Mouse (Mus musculus): Measurements from ENCODE around the gene Dtx3. TPM values are rescaled to one million over a fixed set of nuclear protein-coding genes. Genes with fewer than 3 reads are reported as not detected.
A peak's percentile ranks its signal among the peaks of the same experiment; 100 is the strongest.

Dtx3 gene
- polyA plus RNA-seq, 1 experiment from 2014 or later, result 63.5 TPM

DNA sequence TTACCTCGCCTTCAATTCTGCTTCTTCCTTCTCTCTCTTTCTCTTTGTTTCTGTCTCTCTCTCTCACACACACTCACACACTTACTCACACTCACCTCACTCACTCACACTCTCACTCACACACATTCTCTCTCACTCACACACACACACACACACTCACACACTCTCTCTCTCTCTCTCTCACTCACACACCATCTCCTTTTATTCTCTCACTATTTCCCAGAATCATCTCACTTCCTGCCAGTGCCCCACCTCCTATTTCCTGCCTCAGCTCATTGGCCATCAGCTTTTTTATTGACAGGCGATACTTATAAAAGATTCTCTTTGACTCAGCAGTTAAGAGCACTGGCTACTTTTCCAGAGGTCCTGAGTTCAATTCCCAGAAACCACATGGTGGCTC is 22.8 kb upstream of the Dtx3 start:
- Histone ChIP-seq H3K27me3 (0 out of 2 replicates have a peak, but pooled peaks cover 8% of the 10 kb centered on the region), H3K4me2 (no peak overlapping the region), H3K4me1 (replicated peaks) (no peaks in the 10 kb centered on the region), H3K36me3 (no peaks in the 10 kb centered on the region), H3K27ac (no peak overlapping the region), H3K9ac (no peak overlapping the region), H3K4me3 (no peak overlapping the region), H3K9me3 (replicated peaks) (no peaks in the 10 kb centered on the region; the same call in 1 of the 2 replicates)
- WGBS, result 93% methylated on average over 2 of the region's 2 CpGs
- no peak for ATAC-seq (replicated peaks; ENCODE audit: insufficient number of reproducible peaks, insufficient read depth, low FRiP score, low read depth)

DNA sequence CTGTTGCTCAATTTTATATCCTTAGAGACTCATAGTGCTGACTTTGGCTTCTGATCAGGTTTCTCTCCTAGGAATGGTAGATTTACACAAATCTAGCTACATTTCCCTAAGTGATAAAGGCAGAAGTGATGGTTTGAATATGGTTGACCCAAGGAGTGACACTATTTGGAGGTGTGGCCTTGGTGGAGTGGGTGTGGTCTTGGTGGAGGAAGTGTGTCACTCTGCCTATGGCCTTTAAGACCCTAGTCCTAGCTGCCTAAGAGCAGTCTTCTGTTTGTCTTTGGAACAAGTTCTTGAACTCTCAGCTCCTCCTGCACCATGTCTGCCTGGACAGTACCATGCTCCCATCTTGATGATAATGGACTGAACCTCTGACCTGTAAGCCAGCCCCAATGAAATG is 21.6 kb upstream of the Dtx3 start:
- no peaks in the 10 kb centered on the region for H3K4me1 ChIP-seq (replicated peaks)
- ATAC-seq (replicated peaks; ENCODE audit: insufficient number of reproducible peaks, insufficient read depth, low FRiP score, low read depth), result no peak
- 0 out of 2 replicates have a peak, but pooled peaks cover 2% of the 10 kb centered on the region for H3K27me3 ChIP-seq
- no peaks in the 10 kb centered on the region for H3K36me3 ChIP-seq
- H3K4me2 ChIP-seq, result no peak overlapping the region
- no peak overlapping the region for H3K4me3 ChIP-seq
- H3K27ac ChIP-seq, result no peak overlapping the region
- H3K9me3 ChIP-seq (replicated peaks), result no peaks in the 10 kb centered on the region; the same call in 1 of the 2 replicates
- H3K9ac ChIP-seq, result no peak overlapping the region

DNA sequence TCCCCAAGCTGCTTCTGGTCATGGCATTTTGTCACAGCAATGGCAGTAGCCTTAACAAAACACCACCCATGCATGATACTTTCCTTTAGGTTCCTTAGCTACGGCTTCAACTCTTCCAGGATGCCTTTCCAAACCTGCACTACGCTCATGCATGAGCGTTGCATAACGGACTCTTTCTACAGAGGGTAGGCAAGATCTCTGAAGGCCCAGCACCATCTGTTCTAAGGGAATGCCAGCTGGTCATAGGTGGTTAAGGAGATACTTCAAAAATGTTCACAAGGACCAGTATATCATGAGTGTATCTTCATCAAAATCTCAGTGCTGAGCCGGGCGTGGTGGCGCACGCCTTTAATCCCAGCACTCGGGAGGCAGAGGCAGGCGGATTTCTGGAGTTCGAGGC is 20.9 kb upstream of the Dtx3 start:
- Histone ChIP-seq H3K4me1 (replicated peaks) (no peaks in the 10 kb centered on the region), H3K9ac (no peak overlapping the region), H3K36me3 (no peaks in the 10 kb centered on the region), H3K4me3 (no peak overlapping the region), H3K27ac (no peak overlapping the region), H3K4me2 (no peak overlapping the region), H3K27me3 (0 out of 2 replicates have a peak, but pooled peaks cover 2% of the 10 kb centered on the region), H3K9me3 (replicated peaks) (no peaks in the 10 kb centered on the region; the same call in 1 of the 2 replicates)
- no peak for ATAC-seq (replicated peaks; ENCODE audit: insufficient number of reproducible peaks, insufficient read depth, low FRiP score, low read depth)
- 87% methylated on average over 11 of the region's 11 CpGs for WGBS

DNA sequence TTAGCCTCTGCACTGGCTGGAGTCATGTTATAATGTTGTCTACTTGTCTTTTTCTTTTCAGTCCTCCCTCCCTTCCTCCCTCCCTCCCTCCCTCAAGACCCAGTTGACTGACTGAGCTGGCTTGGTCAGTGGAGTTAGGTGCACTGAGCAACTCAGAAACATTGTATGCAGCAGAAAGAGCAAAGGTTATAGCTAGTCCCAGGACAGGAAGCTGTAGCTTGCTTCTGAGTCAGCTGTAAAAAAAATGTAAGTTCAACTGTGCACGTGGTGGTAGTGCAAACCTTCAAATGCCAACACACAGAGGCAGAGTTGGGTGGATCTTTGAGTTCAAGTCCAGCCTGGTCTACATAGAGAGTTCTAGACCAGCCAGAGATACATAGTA is 18.9 kb upstream of the Dtx3 start:
- no peak for ATAC-seq (replicated peaks; ENCODE audit: insufficient number of reproducible peaks, insufficient read depth, low FRiP score, low read depth)
- 52% methylated on average over 1 of the region's 1 CpGs for WGBS
- H3K4me1 ChIP-seq (replicated peaks), result peaks cover 15% of the 10 kb centered on the region
- 0 out of 2 replicates have a peak, but pooled peaks cover 2% of the 10 kb centered on the region for H3K27me3 ChIP-seq
- no peaks in the 10 kb centered on the region for H3K36me3 ChIP-seq
- H3K9me3 ChIP-seq (replicated peaks), result no peaks in the 10 kb centered on the region
- no peak overlapping the region for H3K9ac ChIP-seq
- no peak overlapping the region for H3K27ac ChIP-seq
- no peak overlapping the region for H3K4me2 ChIP-seq
- H3K4me3 ChIP-seq, result no peak overlapping the region

DNA sequence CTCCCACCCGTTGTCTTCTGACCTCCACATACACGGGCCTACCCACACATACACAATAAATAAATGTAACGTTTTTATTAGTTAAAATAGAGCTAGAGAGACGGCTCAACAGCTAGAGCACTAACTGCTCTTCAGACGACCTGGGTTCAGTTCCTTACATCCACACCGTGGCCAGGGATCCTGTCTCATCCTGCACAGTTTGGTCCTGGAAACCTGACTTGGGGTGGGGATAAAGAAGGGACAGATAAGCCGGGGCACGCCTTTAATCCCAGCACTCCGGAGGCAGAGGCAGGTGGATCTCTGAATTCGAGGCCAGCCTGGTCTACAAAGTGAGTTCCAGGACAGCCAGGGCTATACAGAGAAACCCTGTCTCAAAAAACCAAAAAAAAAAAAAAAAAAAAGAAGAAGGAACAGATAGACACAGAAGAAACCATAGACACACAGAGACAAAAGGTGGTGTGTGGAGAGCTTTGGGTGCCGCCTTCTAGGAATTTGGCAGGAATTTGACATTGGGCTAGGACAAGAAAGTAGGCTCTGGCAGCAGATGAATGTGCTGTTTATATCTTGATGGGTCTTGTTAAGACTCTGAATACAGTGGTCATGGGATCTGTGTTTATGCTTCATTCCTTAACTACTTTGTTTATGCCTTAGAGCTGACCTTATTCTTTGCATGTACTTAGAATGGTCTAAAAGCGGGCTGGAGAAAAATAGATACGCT is 18.3 kb upstream of the Dtx3 start:
- peaks cover 18% of the 10 kb centered on the region for H3K4me1 ChIP-seq (replicated peaks)
- H3K27me3 ChIP-seq, result 0 out of 2 replicates have a peak, but pooled peaks cover 2% of the 10 kb centered on the region
- H3K4me3 ChIP-seq, result no peak overlapping the region
- H3K27ac ChIP-seq, result no peak overlapping the region
- no peaks in the 10 kb centered on the region for H3K9me3 ChIP-seq (replicated peaks)
- no peaks in the 10 kb centered on the region for H3K36me3 ChIP-seq
- H3K4me2 ChIP-seq, result no peak overlapping the region
- H3K9ac ChIP-seq, result no peak overlapping the region
- 82% methylated on average over 13 of the region's 13 CpGs for WGBS
- ATAC-seq (replicated peaks; ENCODE audit: insufficient number of reproducible peaks, insufficient read depth, low FRiP score, low read depth), result no peak

DNA sequence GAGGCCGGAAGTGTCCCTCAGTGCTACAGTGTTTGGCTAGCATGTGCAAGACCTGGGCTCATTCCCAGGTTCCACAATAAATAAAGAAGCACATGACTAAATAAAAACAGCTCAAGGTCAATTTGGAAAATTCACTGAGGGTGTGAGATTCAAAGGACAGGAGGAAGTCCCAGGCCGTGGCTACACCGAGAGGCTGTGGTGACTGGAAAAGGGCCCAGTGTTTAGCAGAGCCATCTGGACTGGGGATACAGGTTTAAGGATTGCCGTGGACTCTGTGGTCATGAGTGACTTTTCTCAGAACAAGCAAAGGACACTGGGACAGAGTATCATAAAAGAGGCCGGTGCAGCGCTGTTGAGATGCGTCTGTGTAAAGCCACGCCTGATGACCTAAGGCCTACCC is 17.7 kb upstream of the Dtx3 start:
- no peaks in the 10 kb centered on the region for H3K36me3 ChIP-seq
- no peak overlapping the region for H3K4me3 ChIP-seq
- no peak overlapping the region for H3K27ac ChIP-seq
- 0 out of 2 replicates have a peak, but pooled peaks cover 2% of the 10 kb centered on the region for H3K27me3 ChIP-seq
- ATAC-seq (replicated peaks; ENCODE audit: insufficient number of reproducible peaks, insufficient read depth, low FRiP score, low read depth), result no peak
- no peak overlapping the region for H3K9ac ChIP-seq
- no peak overlapping the region for H3K4me2 ChIP-seq
- WGBS, result 92% methylated on average over 8 of the region's 8 CpGs
- no peaks in the 10 kb centered on the region for H3K9me3 ChIP-seq (replicated peaks)
- H3K4me1 ChIP-seq (replicated peaks), result peaks cover 18% of the 10 kb centered on the region

DNA sequence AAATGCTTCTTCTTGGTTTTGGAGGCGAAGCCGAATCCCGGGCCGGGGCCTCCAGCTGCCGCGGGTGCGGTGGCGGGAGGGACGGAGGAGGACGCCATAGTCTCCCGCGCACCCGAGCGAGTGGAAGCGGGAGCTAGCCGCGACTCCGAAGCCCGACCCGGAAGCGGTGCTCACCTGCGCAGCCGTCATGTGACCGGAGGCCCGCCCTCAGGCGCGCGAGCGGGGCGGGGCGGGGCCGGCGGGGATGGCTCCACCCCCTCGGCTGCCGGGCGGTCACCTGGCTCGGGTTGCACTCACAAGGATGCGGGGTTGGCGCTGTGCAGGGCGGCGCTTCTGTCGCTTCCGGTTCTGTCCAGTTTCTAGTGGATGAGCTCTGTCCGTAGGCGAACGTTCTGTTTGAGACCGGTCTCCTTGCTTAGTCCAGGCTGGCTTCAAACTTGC is 15.9 kb upstream of the Dtx3 start, which contains the start of gene Pip4k2c:
TSS of gene Pip4k2c (minus strand) at position 172 of the 441 bp plus-strand sequence.
- 1% methylated on average over 47 of the region's 47 CpGs for WGBS
- peaks cover 18% of the 10 kb centered on the region for H3K4me1 ChIP-seq (replicated peaks)
- peaks cover 14% of the 10 kb centered on the region; the same call in 1 of the 2 replicates for H3K36me3 ChIP-seq
- 0 out of 2 replicates have a peak, but pooled peaks cover 2% of the 10 kb centered on the region for H3K27me3 ChIP-seq
- H3K4me3 ChIP-seq, result peak within 1 kb of the TSS; percentile 78
- H3K4me2 ChIP-seq, result peak within 1 kb of the TSS; percentile 88
- peak within 1 kb of the TSS; percentile 74 for H3K9ac ChIP-seq
- peak within 1 kb of the TSS; percentile 44; the same call in 1 of the 2 replicates for H3K27ac ChIP-seq
- no peaks in the 10 kb centered on the region for H3K9me3 ChIP-seq (replicated peaks)
- ATAC-seq (replicated peaks; ENCODE audit: insufficient number of reproducible peaks, insufficient read depth, low FRiP score, low read depth), result peak; percentile 96

DNA sequence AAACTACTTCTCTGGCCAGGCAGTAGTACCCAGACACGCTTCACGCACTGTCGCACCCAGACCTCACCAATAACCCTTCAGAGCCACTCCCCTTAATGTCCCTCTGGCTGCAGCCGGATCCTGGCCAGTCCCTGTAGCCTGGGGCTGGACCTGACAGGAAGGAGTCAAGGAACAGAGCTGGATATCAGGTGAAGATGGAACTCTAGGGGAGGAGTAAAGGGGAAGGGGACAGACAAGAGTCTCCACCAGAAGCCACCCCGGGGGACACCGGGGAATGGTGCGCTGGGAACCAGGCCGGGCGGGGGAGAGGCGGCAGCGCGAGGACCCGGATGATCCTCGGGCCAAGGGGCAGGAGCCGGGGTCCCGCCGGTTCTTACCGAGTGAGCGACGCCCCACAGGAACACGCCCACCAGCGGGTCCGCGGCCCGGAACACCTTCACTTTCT is 15.5 kb upstream of the Dtx3 start:
- under 1% methylated on average over 25 of the region's 25 CpGs for WGBS
- ATAC-seq (replicated peaks; ENCODE audit: insufficient number of reproducible peaks, insufficient read depth, low FRiP score, low read depth), result peak; percentile 53
- peak overlapping the region; percentile 74 for H3K9ac ChIP-seq
- 0 out of 2 replicates have a peak, but pooled peaks cover 2% of the 10 kb centered on the region for H3K27me3 ChIP-seq
- peak overlapping the region; percentile 78 for H3K4me3 ChIP-seq
- H3K4me1 ChIP-seq (replicated peaks), result peaks cover 18% of the 10 kb centered on the region
- H3K36me3 ChIP-seq, result peaks cover 16% of the 10 kb centered on the region; the same call in 1 of the 2 replicates
- H3K27ac ChIP-seq, result peak overlapping the region; percentile 44; the same call in 1 of the 2 replicates
- peak overlapping the region; percentile 88 for H3K4me2 ChIP-seq
- H3K9me3 ChIP-seq (replicated peaks), result no peaks in the 10 kb centered on the region

DNA sequence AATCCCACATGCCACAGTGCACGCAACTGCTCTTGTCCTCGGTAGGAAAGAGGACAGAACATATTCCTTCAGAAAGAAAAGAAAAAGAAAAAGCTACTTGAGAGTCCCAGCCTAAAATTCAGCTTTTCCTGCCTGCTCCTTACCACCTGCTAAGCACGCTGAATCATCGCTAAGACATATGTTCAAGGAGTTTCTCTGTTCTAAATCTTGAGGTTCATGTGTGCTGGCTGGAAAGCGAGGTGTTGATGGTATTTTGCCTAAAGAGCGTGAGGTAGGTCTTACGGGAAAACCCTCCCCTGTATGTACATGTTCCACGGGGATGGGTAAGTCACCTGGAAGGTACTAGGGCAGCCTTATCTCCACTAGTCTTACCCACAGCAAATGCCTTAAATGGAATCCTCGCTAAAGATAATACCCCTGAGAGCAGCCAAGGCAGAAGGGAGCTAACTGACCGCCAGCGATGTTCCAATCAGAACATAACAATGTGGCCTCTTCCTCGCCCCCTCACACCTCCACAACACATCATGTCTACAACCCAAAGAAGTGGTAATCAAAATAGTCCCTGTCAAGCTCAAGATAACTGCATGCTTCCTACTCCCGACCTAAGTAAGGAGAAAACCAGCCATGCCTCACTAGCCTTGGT is 14.5 kb upstream of the Dtx3 start:
- Histone ChIP-seq H3K9me3 (replicated peaks) (no peaks in the 10 kb centered on the region), H3K27me3 (0 out of 2 replicates have a peak, but pooled peaks cover 2% of the 10 kb centered on the region), H3K4me3 (peak overlapping the region; percentile 78), H3K9ac (no peak overlapping the region), H3K36me3 (peaks cover 25% of the 10 kb centered on the region), H3K4me1 (replicated peaks) (peaks cover 18% of the 10 kb centered on the region), H3K27ac (no peak overlapping the region), H3K4me2 (peak overlapping the region; percentile 88)
- no peak for ATAC-seq (replicated peaks; ENCODE audit: insufficient number of reproducible peaks, insufficient read depth, low FRiP score, low read depth)
- 71% methylated on average over 13 of the region's 13 CpGs for WGBS

DNA sequence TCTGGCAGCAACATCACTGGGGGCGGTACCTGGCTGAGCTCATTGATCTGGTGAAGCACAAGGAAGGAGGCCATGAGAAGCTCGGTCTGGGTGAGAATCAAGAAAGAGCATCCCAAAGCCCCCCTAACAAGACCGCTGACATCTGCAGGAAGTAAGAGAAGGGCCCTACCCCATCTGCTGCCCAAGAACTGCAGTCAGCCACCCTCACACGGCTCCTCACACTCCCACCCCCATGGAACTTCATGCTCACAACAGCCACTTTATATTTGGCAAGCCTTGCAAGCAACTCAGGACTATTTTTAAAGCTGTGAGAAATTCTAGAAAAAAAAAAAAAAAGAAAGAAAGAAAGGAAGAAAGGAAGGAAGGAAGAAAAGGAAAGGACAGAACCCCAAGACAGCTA is 13.4 kb upstream of the Dtx3 start:
- Histone ChIP-seq H3K4me2 (no peak overlapping the region), H3K9ac (no peak overlapping the region), H3K4me1 (replicated peaks) (peaks cover 18% of the 10 kb centered on the region), H3K9me3 (replicated peaks) (no peaks in the 10 kb centered on the region), H3K27ac (peak overlapping the region; percentile 37; the same call in 1 of the 2 replicates), H3K27me3 (no peaks in the 10 kb centered on the region), H3K36me3 (peaks cover 34% of the 10 kb centered on the region), H3K4me3 (no peak overlapping the region)
- 77% methylated on average over 4 of the region's 4 CpGs for WGBS
- ATAC-seq (replicated peaks; ENCODE audit: insufficient number of reproducible peaks, insufficient read depth, low FRiP score, low read depth), result no peak

DNA sequence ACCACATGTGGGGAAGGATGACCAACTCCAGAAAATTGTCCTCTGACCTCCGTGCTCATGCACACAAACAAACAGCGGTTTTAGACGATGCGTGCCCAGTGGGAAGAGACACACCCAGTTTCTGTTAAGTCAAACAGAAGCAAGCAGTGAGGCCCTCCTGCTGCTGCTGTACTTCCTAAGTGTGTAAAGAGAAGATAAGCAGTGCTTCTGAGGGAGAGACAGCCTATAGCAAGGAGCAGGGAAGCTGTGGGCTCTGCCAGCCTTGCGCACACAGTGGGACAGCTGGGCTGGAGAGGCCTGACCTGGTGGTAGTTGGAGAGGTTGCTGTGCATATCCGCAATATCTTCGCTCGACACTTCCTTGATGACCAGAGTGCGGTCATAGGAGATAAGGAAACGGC is 9.8 kb upstream of the Dtx3 start:
- no peak for ATAC-seq (replicated peaks; ENCODE audit: insufficient number of reproducible peaks, insufficient read depth, low FRiP score, low read depth)
- peaks cover 60% of the 10 kb centered on the region for H3K36me3 ChIP-seq
- H3K27me3 ChIP-seq, result no peaks in the 10 kb centered on the region
- WGBS, result 79% methylated on average over 10 of the region's 10 CpGs
- no peak overlapping the region for H3K9ac ChIP-seq
- H3K27ac ChIP-seq, result no peak overlapping the region
- H3K4me3 ChIP-seq, result no peak overlapping the region
- peaks cover 10% of the 10 kb centered on the region for H3K4me1 ChIP-seq (replicated peaks)
- no peak overlapping the region for H3K4me2 ChIP-seq
- no peaks in the 10 kb centered on the region for H3K9me3 ChIP-seq (replicated peaks)
